Mouse (Mus musculus): ENCODE results near the gene Btbd9. TPM values are rescaled to one million over a fixed set of nuclear protein-coding genes. Genes with fewer than 3 reads are reported as not detected.
A peak's percentile ranks its signal among the peaks of the same experiment; 100 is the strongest.

Btbd9 gene
- polyA plus RNA-seq, 1 experiment from 2014 or later, result 150 TPM

DNA sequence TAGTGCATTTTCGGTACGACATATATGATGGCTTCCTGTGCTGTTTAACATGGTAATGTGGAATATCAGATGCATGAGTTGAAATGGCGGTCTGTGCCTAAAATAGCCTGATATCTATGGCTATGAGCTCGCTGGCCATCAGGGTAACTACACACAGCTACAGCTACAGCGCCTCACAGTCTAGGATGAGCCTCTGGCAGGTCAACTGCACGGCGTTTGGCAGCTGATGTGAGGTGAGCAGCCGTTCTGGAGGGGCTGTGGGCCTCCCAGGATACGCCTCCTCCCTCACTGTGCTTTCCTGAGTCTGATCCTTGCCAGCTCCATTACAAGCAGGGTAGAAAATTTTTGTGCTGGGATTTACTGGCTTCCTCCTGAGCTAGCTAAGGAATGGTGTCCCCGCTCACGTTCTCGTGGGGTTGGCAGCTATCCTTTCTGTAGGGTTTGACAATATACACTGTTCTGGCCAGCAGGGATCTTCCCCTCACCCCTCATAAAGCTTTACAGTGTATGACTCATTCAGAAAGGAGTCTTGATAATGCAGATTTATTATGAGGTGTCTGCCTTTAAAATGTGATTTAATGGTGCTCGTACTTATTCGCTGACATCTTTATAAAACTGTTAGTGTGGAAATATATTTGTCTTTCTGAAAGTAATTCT, 331.5 kb downstream of the Btbd9 start:
- H3K4me2 ChIP-seq, result no peak overlapping the region
- ATAC-seq (ENCODE audit: low FRiP score), result no peak
- H3K9ac ChIP-seq, result peak overlapping the region; percentile 49; the same call in 1 of the 2 replicates
- WGBS, result 63% methylated on average over 14 of the region's 14 CpGs
- no peak overlapping the region for H3K4me3 ChIP-seq
- no peaks in the 10 kb centered on the region for H3K9me3 ChIP-seq
- no peaks in the 10 kb centered on the region for H3K27me3 ChIP-seq
- peaks cover 73% of the 10 kb centered on the region for H3K4me1 ChIP-seq (replicated peaks)
- no peaks in the 10 kb centered on the region for H3K36me3 ChIP-seq
- H3K27ac ChIP-seq, result peak overlapping the region; percentile 35

DNA sequence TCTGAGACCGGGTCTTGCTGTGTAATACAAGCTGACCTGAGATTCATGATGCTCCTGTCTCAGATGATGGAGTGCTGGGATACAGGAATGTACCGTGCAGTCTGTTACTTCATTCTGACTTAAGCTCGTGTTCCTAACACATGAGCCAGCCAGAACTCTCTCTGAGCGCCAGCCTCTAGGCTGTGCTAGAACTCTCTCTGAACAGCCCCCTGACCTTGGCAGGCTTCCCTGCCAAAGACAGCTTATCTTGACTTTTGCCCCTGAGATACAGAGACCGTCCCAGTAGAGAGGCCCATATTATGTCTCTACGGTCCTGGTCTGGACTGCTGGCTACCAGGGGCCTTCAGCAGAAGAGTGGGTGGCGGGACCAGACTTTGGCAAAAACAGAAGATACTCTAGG, 332.7 kb downstream of the Btbd9 start:
- peaks cover 73% of the 10 kb centered on the region for H3K4me1 ChIP-seq (replicated peaks)
- 78% methylated on average over 7 of the region's 7 CpGs for WGBS
- no peak overlapping the region for H3K9ac ChIP-seq
- H3K27ac ChIP-seq, result no peak overlapping the region
- no peak for ATAC-seq (ENCODE audit: low FRiP score)
- H3K4me2 ChIP-seq, result no peak overlapping the region
- H3K9me3 ChIP-seq, result no peaks in the 10 kb centered on the region
- no peaks in the 10 kb centered on the region for H3K27me3 ChIP-seq
- no peaks in the 10 kb centered on the region for H3K36me3 ChIP-seq
- H3K4me3 ChIP-seq, result no peak overlapping the region

DNA sequence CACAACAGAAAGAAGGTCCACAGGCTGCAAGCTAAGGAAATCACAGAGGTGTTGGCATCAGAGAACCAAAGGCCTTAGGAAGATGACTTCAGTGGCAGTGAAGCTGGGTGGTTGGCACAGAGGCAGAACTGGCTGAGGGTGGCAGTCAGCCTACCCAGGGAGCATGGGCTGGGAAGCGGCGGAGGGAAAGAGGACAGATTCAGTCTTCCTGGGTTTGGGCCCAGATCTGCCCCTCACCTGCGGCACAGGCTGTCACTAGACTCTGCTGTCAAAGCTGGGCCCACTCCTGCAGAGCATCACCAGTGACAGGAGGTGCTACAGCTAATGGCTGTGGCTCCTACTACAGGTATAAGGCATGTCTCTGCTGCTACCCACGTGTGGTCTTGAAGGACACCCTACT, 333.6 kb downstream of the Btbd9 start:
- no peaks in the 10 kb centered on the region for H3K36me3 ChIP-seq
- no peaks in the 10 kb centered on the region for H3K27me3 ChIP-seq
- WGBS, result 90% methylated on average over 4 of the region's 4 CpGs
- H3K9me3 ChIP-seq, result no peaks in the 10 kb centered on the region
- H3K4me2 ChIP-seq, result no peak overlapping the region
- H3K27ac ChIP-seq, result 0 out of 2 replicates have a peak overlapping the region, but pooled peaks have one; percentile 37
- no peak for ATAC-seq (ENCODE audit: low FRiP score)
- no peak overlapping the region for H3K4me3 ChIP-seq
- H3K9ac ChIP-seq, result no peak overlapping the region
- H3K4me1 ChIP-seq (replicated peaks), result peaks cover 73% of the 10 kb centered on the region

GRCm38 (mm10) chr17:30241720-30242322, 334.5 kb downstream of the Btbd9 start:
- Histone ChIP-seq H3K9me3 (no peaks in the 10 kb centered on the region), H3K27me3 (no peaks in the 10 kb centered on the region), H3K4me3 (no peak overlapping the region), H3K36me3 (no peaks in the 10 kb centered on the region), H3K4me2 (no peak overlapping the region), H3K4me1 (replicated peaks) (peaks cover 76% of the 10 kb centered on the region), H3K27ac (peak overlapping the region; percentile 37), H3K9ac (no peak overlapping the region)
- no peak for ATAC-seq (ENCODE audit: low FRiP score)
- WGBS, result 43% methylated on average over 17 of the region's 17 CpGs

GRCm38 (mm10) chr17:30241061-30241460, 335.2 kb downstream of the Btbd9 start:
- peaks cover 76% of the 10 kb centered on the region for H3K4me1 ChIP-seq (replicated peaks)
- no peak overlapping the region for H3K4me3 ChIP-seq
- H3K27me3 ChIP-seq, result no peaks in the 10 kb centered on the region
- H3K36me3 ChIP-seq, result no peaks in the 10 kb centered on the region
- ATAC-seq (ENCODE audit: low FRiP score), result no peak
- no peak overlapping the region for H3K27ac ChIP-seq
- no peaks in the 10 kb centered on the region for H3K9me3 ChIP-seq
- H3K4me2 ChIP-seq, result no peak overlapping the region
- 78% methylated on average over 6 of the region's 6 CpGs for WGBS
- H3K9ac ChIP-seq, result no peak overlapping the region

DNA sequence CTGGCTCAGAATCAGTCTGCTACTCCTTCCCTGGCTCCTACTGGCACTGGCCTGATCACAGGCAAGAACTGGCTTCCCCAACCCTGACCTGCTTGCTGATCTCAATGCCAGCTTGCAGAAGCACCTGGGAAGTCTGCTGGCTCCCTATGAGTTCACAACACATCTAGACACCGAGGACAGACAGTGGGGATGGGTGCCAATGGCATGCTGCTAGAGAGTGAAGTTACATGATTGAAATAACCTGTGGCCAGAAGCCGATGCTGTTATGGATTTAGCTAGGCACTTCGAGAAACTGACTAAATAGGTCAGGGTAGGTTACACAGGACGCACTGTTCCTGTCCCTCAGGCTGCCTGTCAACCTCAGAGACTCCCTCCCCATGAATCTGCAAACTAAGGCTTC, 335.6 kb downstream of the Btbd9 start:
- H3K36me3 ChIP-seq, result no peaks in the 10 kb centered on the region
- 88% methylated on average over 4 of the region's 4 CpGs for WGBS
- no peak overlapping the region for H3K27ac ChIP-seq
- no peak overlapping the region for H3K9ac ChIP-seq
- peaks cover 76% of the 10 kb centered on the region for H3K4me1 ChIP-seq (replicated peaks)
- no peaks in the 10 kb centered on the region for H3K27me3 ChIP-seq
- no peak for ATAC-seq (ENCODE audit: low FRiP score)
- H3K4me3 ChIP-seq, result no peak overlapping the region
- no peak overlapping the region for H3K4me2 ChIP-seq
- H3K9me3 ChIP-seq, result no peaks in the 10 kb centered on the region

GRCm38 (mm10) chr17:30239458-30239857, 336.8 kb downstream of the Btbd9 start:
- no peak for ATAC-seq (ENCODE audit: low FRiP score)
- no peaks in the 10 kb centered on the region for H3K36me3 ChIP-seq

GRCm38 (mm10) chr17:30237600-30237999, 338.7 kb downstream of the Btbd9 start:
- Histone ChIP-seq H3K4me3 (no peak overlapping the region), H3K4me1 (replicated peaks) (peaks cover 66% of the 10 kb centered on the region), H3K9me3 (no peaks in the 10 kb centered on the region), H3K4me2 (no peak overlapping the region), H3K36me3 (no peaks in the 10 kb centered on the region), H3K27me3 (no peaks in the 10 kb centered on the region), H3K27ac (peak overlapping the region; percentile 52; the same call in 1 of the 2 replicates), H3K9ac (no peak overlapping the region)
- WGBS, result 92% methylated on average over 7 of the region's 7 CpGs
- ATAC-seq (ENCODE audit: low FRiP score), result no peak

More at GRCm38 (mm10) chr17:30239458-30239857, 336.8 kb downstream of the Btbd9 start:
- Histone ChIP-seq H3K27me3 (no peaks in the 10 kb centered on the region), H3K9ac (no peak overlapping the region), H3K9me3 (no peaks in the 10 kb centered on the region), H3K4me3 (no peak overlapping the region), H3K27ac (no peak overlapping the region), H3K4me1 (replicated peaks) (peaks cover 74% of the 10 kb centered on the region), H3K4me2 (no peak overlapping the region)
- WGBS, result 84% methylated on average over 5 of the region's 5 CpGs

DNA sequence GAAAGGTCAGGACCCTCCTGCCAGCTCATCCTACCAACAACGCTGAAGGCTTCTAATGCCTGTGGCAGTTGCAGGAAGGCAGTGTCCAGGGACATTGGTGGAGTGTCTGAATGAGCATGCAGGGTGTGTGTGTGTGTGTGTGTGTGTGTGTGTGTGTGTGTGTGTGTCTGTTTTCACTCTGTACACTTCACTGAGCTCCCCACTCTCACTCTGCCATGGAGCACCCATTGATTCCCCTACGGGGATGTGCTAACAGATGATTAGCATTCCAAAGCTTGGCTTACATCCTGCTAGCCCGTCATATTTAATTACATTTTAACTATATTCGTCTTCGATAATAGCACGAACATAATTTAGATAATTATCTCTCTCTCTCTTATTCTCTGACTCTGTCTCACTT, 339.7 kb downstream of the Btbd9 start:
- no peaks in the 10 kb centered on the region for H3K27me3 ChIP-seq
- H3K27ac ChIP-seq, result peak overlapping the region; percentile 52
- peaks cover 59% of the 10 kb centered on the region for H3K4me1 ChIP-seq (replicated peaks)
- no peaks in the 10 kb centered on the region for H3K36me3 ChIP-seq
- 50% methylated on average over 6 of the region's 6 CpGs for WGBS
- no peaks in the 10 kb centered on the region for H3K9me3 ChIP-seq
- H3K9ac ChIP-seq, result no peak overlapping the region
- no peak overlapping the region for H3K4me2 ChIP-seq
- no peak overlapping the region for H3K4me3 ChIP-seq
- peak; percentile 29; the same call in 1 of the 2 replicates for ATAC-seq (ENCODE audit: low FRiP score)

DNA sequence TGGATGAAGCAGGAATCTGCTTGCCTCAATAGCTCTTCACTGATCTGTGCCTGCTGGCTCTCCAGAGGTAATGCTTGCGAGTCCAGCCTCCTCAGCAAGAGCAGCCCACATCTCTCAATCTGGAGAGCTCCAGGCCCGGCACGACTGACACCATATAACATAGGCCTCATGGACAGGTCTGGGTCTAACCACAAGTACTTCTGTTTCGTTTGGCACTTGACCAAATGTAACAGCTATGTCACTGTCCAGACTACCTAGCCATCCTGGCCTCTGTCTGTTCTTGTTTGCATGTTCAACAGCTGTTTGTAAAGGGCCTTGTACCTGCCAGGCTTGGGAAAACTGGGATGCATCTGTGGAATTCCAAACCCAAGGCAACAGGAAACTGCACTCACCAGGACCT, 340.9 kb downstream of the Btbd9 start:
- 73% methylated on average over 4 of the region's 4 CpGs for WGBS
- H3K9me3 ChIP-seq, result no peaks in the 10 kb centered on the region
- H3K4me2 ChIP-seq, result no peak overlapping the region
- no peaks in the 10 kb centered on the region for H3K36me3 ChIP-seq
- no peak for ATAC-seq (ENCODE audit: low FRiP score)
- H3K4me1 ChIP-seq (replicated peaks), result peaks cover 56% of the 10 kb centered on the region
- no peak overlapping the region for H3K4me3 ChIP-seq
- peak overlapping the region; percentile 19; the same call in 1 of the 2 replicates for H3K27ac ChIP-seq
- H3K27me3 ChIP-seq, result no peaks in the 10 kb centered on the region
- H3K9ac ChIP-seq, result no peak overlapping the region

DNA sequence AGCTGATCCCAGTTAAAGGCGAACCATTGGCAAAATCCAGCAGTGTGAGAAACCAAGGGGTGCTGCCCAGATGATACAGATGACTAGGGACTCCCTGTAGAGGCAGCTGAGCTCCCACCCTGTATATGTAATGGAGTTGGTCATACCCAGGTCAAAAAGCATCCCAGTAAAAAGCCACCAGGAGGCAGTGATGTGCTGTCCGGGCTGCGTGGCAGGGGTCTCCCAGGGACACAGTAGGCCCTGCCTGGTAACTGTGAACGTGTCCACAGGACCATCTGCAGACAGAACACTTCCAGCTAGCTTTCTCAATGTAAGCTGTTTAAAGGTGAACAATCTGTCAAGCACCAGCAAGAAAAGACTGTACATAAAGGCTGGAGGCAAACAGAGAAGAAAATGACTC, 343.6 kb downstream of the Btbd9 start:
- Histone ChIP-seq H3K4me3 (no peak overlapping the region), H3K4me1 (replicated peaks) (peaks cover 68% of the 10 kb centered on the region), H3K4me2 (no peak overlapping the region), H3K36me3 (no peaks in the 10 kb centered on the region), H3K27me3 (no peaks in the 10 kb centered on the region), H3K9ac (no peak overlapping the region), H3K9me3 (no peaks in the 10 kb centered on the region), H3K27ac (peak overlapping the region; percentile 52; the same call in 1 of the 2 replicates)
- ATAC-seq (ENCODE audit: low FRiP score), result 0 out of 2 replicates have a peak, but pooled peaks have one; percentile 43
- 39% methylated on average over 4 of the region's 4 CpGs for WGBS

GRCm38 (mm10) chr17:30231483-30231882, 344.8 kb downstream of the Btbd9 start:
- no peaks in the 10 kb centered on the region for H3K27me3 ChIP-seq
- H3K4me3 ChIP-seq, result no peak overlapping the region
- no peak overlapping the region for H3K4me2 ChIP-seq
- H3K27ac ChIP-seq, result no peak overlapping the region
- no peaks in the 10 kb centered on the region for H3K36me3 ChIP-seq
- ATAC-seq (ENCODE audit: low FRiP score), result no peak
- 90% methylated on average over 1 of the region's 1 CpGs for WGBS
- no peaks in the 10 kb centered on the region for H3K9me3 ChIP-seq
- H3K4me1 ChIP-seq (replicated peaks), result peaks cover 59% of the 10 kb centered on the region
- no peak overlapping the region for H3K9ac ChIP-seq

GRCm38 (mm10) chr17:30230428-30230827, 345.9 kb downstream of the Btbd9 start:
- Histone ChIP-seq H3K9me3 (no peaks in the 10 kb centered on the region), H3K27ac (peak overlapping the region; percentile 79), H3K4me1 (replicated peaks) (peaks cover 58% of the 10 kb centered on the region), H3K4me3 (no peak overlapping the region), H3K9ac (no peak overlapping the region), H3K4me2 (no peak overlapping the region), H3K36me3 (no peaks in the 10 kb centered on the region), H3K27me3 (no peaks in the 10 kb centered on the region)
- no peak for ATAC-seq (ENCODE audit: low FRiP score)
- 86% methylated on average over 4 of the region's 4 CpGs for WGBS
